ENCODE assay signal across 14 mouse cellular contexts in the genomic region with DNA sequence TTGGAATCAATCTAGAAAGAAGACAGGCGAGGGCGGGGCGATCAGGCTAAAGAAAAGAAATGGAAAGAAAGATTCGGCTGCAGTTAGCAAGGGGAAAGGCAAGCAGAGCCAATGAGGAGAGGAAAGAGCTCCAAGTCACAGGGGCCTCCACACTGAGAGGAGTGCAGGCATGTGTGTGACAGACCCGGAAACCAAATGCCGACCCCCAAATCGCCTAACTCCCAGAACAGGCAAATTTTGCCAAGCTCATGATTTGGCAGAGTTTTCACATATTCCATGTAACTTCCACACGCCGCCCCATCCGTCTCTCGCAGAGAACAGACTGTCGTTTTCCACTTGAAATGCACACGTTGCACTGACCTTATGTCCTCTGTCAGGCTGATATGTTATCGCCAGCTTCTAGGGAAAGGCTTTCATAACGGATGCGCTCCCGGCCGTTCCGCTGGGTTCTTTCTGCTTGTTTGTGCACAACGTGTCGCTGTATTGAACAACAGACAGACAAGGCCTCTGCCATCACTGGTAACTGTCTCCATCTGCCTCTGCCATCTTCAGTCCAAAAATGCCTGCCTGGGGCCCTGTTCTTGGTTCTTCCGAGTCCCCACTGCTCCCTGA.
DNase-seq lines count a peak whose midpoint lies in the region; ATAC-seq lines count a peak whose summit lies in the region.
"Had no signal": no experiment of that assay in that cellular context is flagged by ENCODE, and none has a peak within 500 bp of the region (broad histone marks: within the 10 kb centered on the region; RNA-seq: fewer than 3 reads in every experiment).

No protein-coding gene starts in this region.

- ATAC-seq in heart, embryonic 11.5 days (replicated peaks; ENCODE audit: insufficient number of reproducible peaks, low FRiP score, low TSS enrichment) = no peak
- no peak for ATAC-seq in frontal cortex, adult (ENCODE audit: low TSS enrichment)
- ATAC-seq: CD4-positive, CD25-positive, alpha-beta regulatory T cell, adult 4 months had no signal

- no peak for DNase-seq in heart, adult 9 months (ENCODE audit: low spot score in 2 of 2)
- DNase-seq in lung, postnatal 10 days = peak; percentile 6
- DNase-seq in lung, postnatal 36 days = no peak
- peak; percentile 58 to 67 for DNase-seq in cerebellum, postnatal 25 days
- DNase-seq in layer of hippocampus, postnatal 10 days (ENCODE audit: low spot score in 2 of 2) = peak; percentile 41 to 53
- no peak for DNase-seq in thymus, postnatal 10 days (ENCODE audit: low spot score in 2 of 2)
- DNase-seq: gastrocnemius, postnatal 10 days; kidney, adult 8-10 months; thymus, postnatal 36 days had no signal

- H3K4me1 ChIP-seq in heart, embryonic 11.5 days (ENCODE audit: control insufficient read depth, insufficient read depth, low read length) = no peaks in the 10 kb centered on the region
- H3K4me1 ChIP-seq: megakaryocyte, embryonic 14.5 days had no signal

- H3K9ac ChIP-seq in heart, embryonic 11.5 days (ENCODE audit: low read depth, low read length) = no peak overlapping the region
- H3K9ac ChIP-seq: embryonic facial prominence, embryonic 13.5 days had no signal

- H3K36me3 ChIP-seq in heart, embryonic 11.5 days (ENCODE audit: control insufficient read depth, insufficient read depth, low read length) = no peaks in the 10 kb centered on the region
- H3K36me3 ChIP-seq: embryonic facial prominence, embryonic 13.5 days had no signal

- H3K27ac ChIP-seq in heart, embryonic 11.5 days (ENCODE audit: low read depth, low read length) = no peak overlapping the region
- H3K27ac ChIP-seq: embryonic facial prominence, embryonic 13.5 days had no signal

- peak overlapping the region; percentile 39 for H3K4me2 ChIP-seq in heart, embryonic 11.5 days
- H3K4me2 ChIP-seq: embryonic facial prominence, embryonic 13.5 days had no signal

- 42% methylated on average over 22 of the region's 22 CpGs for WGBS in heart, embryonic 11.5 days (ENCODE audit: insufficient replicate concordance)

- H3K4me3 ChIP-seq in heart, embryonic 11.5 days (ENCODE audit: low read depth, low read length) = no peak overlapping the region
- H3K4me3 ChIP-seq: embryonic facial prominence, embryonic 13.5 days; megakaryocyte, embryonic 14.5 days had no signal

- H3K27me3 ChIP-seq in heart, embryonic 11.5 days (ENCODE audit: control insufficient read depth, insufficient read depth, low read length) = no peaks in the 10 kb centered on the region; the same call in 1 of the 2 replicates
- H3K27me3 ChIP-seq: embryonic facial prominence, embryonic 13.5 days; megakaryocyte, embryonic 14.5 days had no signal

- no peaks in the 10 kb centered on the region for H3K9me3 ChIP-seq in heart, embryonic 11.5 days (replicated peaks; ENCODE audit: control insufficient read depth, low read length)
- H3K9me3 ChIP-seq: embryonic facial prominence, embryonic 13.5 days had no signal

Comparison
In these comparisons a context has a peak if more than half of its experiments do, and no peak if none do; other contexts are left out.
1. DNase-seq: peak in lung, postnatal 10 days (single experiment), cerebellum, postnatal 25 days (2 of 2) and layer of hippocampus, postnatal 10 days (2 of 2); none in heart, adult 9 months (0 of 2), lung, postnatal 36 days (single experiment) and thymus, postnatal 10 days (0 of 2).